Mouse (Mus musculus) embryo, embryonic 11.5 days (tissue): ENCODE measurements at regions not wholly inside any gene's neighbourhood (a gene's known extent, or its start where the extent isn't known, plus 50 kb on each side); places are given as distances from the start of the nearest gene placed in this dataset.

ENCODE experiments used
- DNase-seq: peaks from one replicate; pipeline ENCODE4 v3.0.0-alpha.2; 2012; ENCODE audit warnings: low read depth, low spot score

- no peak for DNase-seq
Observed at GRCm38 (mm10) chr14:37296531-37296930, 161.5 kb upstream of the Ghitm start.

- DNase-seq: no peak
Observed at GRCm38 (mm10) chr14:37292084-37292860, 157.2 kb upstream of the Ghitm start.

GRCm38 (mm10) chr14:37284391-37284790 is 149.3 kb upstream of the Ghitm start:
- no peak for DNase-seq

GRCm38 (mm10) chr14:37279356-37279755 is 144.3 kb upstream of the Ghitm start:
- no peak for DNase-seq

GRCm38 (mm10) chr14:37276728-37277695 is 141.9 kb upstream of the Ghitm start:
- no peak for DNase-seq

- no peak for DNase-seq
Observed at GRCm38 (mm10) chr14:37272063-37272462, 137.0 kb upstream of the Ghitm start.

- DNase-seq: no peak
Observed at GRCm38 (mm10) chr14:37271015-37271933, 136.2 kb upstream of the Ghitm start.

- no peak for DNase-seq
Observed at GRCm38 (mm10) chr14:37269920-37270319, 134.8 kb upstream of the Ghitm start.

- peak; percentile 59 for DNase-seq
Observed at GRCm38 (mm10) chr14:37238632-37239032, 103.6 kb upstream of the Ghitm start.

GRCm38 (mm10) chr14:37237191-37237590 is 102.1 kb upstream of the Ghitm start:
- DNase-seq: no peak

GRCm38 (mm10) chr14:37208256-37208655 is 73.2 kb upstream of the Ghitm start:
- no peak for DNase-seq

- no peak for DNase-seq
Observed at GRCm38 (mm10) chr14:37189795-37190194, 54.7 kb upstream of the Ghitm start.
